Mouse (Mus musculus) heart, postnatal 0 days (tissue): ENCODE data around the gene Rab33b.

Experiments
- CTCF ChIP-seq: IDR thresholded peaks from 2 replicates; pipeline ENCODE4 v1.5.1; 2016; ENCODE audit warnings: antibody characterized with exemption, control low read depth, low read depth
- EP300 ChIP-seq: IDR thresholded peaks from 2 replicates; pipeline ENCODE4 v1.6.1; 2016; ENCODE audit warnings: antibody characterized with exemption, low read depth

GRCm38 (mm10) chr3:51517467-51517866 is 33.7 kb downstream of the Rab33b start:
- TF ChIP-seq CTCF (no peak), EP300 (no peak)
